Mouse (Mus musculus) adrenal gland, postnatal 25 days (tissue): ENCODE data around the gene Tmed10. TPM values are rescaled to one million over a fixed set of nuclear protein-coding genes. Genes with fewer than 3 reads are reported as not detected.
A peak's percentile ranks its signal among the peaks of the same experiment; 100 is the strongest.

Source experiments
- DNase-seq: peaks from one replicate; pipeline ENCODE4 v3.0.0; 2021; ENCODE audit warnings: mixed read lengths
- total RNA-seq: library from RNA; stranded (reverse); gene quantifications from 2 replicates; pipeline ENCODE4 v1.2.3, GENCODE M21; 2021

The Tmed10 gene
- total RNA-seq, 1 experiment from 2014 or later: 302 TPM

DNA sequence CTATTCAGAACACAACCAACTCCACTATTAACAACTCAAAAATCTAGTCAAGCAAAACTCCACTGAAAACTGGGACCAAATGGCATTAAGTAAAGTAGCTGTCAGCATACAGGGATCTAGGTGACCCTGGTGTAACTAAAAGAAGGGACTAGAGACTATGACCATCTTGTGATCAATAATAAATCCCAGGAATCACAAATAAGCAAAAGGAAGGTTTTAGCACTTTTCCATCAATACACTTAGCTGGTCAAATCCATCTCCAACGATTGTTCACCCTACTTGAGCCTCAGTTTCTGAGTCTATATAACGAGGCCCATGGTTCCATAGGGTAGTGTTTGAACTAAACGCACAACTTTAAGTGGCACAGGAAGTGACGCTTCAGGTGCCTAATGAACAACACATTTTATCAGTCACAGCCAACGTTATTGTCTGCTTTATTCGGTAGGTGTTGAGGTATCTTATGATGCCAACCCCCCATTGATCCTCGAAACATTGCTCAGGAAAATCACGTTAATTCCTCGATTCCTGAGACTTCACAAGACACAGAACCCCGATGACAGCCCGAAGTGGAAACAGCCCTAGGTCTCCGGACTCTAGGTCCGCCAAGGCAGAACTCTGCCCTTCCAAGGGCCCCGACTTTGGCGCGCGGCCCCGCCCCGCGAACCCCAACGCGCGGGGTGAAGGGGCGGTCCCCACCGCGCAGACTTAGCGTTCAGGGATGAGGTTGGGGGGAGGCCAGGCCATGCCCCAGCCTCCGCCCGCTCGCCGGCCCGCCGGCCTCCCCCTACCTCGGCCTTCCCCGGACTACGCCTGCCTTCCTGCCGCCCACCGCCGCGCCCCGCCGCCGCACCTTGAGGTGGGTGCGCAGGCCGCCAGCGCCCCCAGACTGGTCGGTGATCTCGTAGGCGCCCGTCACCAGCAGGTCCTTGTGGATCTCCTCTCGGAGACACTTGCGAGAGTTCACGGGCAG is 771 bp downstream of the Tmed10 start:
- DNase-seq: peak; percentile 80

DNA sequence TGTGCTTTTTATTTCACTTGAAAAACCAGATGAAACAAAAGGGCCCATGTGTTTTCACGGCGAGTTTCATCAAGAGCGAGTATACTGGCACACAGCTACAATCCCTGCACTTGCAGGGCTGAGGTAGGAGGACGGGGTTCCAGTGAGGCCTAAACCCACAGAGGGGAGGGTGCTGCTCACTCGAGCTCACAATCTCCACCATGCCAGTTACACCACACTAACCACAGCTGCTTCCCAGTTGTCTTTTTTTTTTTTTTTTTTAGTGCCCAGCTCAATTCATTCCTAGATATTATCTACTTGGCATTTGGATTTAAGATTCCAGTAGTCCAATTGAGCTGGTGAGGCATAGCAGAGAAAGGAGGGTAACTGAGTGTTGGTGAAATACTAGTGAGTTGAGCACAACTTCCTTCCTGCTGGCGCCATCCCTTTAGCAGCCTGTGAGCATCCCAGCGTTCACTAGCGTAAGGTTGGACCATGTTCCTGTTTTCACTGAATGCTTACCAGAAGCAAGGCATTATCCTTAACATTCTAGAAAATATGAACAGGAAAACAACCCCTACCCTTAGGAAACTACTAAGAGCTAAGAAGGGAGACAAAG is 2.5 kb downstream of the Tmed10 start:
- DNase-seq: no peak

DNA sequence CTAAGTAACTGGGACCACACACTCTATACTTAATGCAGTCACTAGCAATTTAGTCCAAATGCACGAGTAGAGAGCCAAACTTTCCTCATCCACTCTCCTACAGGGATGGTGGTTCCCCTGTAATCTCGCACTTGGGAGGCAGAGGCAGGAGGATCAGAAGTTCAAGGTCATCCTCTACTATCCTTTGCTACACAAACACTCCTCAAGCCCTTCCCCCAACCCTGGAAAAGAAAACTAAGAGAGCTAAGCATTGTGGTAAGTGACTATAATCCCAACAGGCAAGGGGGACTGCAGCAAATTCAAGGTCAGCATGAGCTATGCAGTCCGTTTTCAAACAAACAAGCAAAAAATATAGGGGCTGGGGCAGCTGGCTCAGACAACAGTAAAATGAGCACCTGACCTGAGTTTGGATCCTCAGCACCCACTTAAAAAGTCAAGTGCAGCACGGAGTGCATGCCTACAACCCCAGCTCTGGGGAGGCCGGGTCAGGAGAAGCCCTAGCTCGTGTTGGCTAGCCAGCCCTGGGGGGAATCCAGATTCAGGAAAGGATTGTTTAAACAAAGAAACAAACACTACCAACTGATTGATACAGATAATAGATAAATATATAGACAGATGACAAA is 6.1 kb downstream of the Tmed10 start:
- no peak for DNase-seq

DNA sequence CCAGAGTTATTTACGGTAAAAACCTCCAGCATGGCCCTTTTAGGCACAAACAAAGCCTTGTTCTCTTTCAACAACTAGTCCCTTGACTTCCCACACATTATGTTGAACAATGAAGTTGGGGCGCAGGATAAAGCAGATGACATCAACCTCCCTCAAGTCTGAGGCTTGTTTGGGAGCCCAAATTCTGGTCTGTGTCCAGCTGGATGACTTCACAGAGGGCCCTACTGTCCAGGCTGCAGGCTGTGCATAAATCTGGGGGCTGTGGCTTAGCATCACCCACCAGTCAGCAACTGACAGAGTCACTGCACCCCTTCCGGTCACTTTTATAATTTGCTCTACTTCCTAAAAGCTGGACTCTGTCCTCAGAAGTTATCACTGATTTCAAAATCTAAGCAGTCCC is 8.4 kb downstream of the Tmed10 start:
- no peak for DNase-seq

DNA sequence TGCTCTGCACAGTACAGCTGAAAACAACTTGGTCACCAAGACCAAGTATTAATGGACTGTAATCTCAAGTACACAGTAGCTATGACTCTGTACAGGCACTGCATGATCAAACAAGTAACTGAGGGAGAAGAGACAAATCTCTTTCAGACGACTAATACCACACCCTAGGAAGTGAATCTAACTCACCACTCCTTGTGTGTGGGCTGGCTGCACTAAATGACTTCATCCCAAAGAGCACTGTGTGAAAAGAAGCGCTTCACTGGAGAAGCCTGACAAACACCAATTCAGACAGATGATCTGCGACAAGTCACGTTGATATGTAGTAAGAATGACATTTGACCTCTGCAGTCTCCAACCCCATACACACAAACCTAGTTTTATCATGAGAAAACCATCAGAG is 12.1 kb downstream of the Tmed10 start:
- DNase-seq: no peak

DNA sequence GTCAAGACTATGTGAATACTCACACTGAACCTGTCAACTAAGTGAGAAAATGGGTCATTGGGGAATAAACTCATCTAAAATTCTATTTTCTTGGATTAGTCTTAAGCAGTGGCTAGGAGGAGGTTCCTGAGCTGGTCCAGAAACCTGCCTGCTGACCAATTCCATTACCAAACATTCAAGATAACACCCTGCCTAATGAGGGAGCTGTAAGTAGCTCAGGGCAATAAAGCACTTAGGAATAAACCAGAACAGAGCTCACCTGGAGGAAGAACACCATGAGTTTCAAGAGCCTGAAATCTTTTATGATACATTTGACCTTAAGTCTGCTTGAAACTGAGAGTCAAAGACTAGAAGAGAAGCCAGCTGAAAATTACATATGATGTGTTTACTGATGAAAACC is 13.1 kb downstream of the Tmed10 start:
- no peak for DNase-seq

DNA sequence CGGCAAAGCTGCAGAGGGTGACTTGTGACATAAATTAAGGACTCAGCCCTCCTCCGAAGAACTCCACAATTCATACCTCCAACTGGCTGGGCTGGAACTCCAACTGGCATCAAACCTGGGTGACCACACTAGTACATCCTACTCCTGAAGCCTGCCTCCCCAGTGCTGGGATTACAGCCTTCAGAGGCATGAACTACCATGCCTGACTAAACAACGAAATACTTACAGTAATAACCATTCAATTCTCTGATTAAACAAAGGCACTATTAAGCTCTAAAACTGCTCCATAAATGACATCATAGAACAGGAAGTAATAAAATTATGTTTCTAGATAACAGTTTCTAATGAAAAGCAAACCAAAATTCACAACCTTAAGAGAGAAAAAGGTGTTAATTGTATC is 13.5 kb downstream of the Tmed10 start:
- DNase-seq: no peak

DNA sequence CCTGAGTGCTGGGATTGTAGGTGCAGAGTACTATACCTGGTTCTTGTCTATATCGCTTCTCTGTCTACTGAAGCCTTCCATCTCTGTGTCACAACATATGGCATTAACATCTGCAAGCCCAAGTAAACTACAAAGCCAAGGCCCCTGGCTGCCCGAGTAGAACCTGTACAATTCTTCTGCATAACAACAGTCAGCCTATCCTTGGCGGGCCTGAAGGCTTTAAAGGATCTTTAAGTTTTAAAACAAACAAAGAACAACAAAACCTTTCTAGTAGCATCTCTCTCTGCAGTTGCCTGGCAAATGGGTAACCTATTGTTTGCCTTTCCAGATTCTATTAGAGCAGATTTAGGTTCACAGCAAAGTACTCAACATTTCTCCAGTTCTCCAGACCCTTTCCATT is 20.6 kb downstream of the Tmed10 start:
- DNase-seq: no peak

DNA sequence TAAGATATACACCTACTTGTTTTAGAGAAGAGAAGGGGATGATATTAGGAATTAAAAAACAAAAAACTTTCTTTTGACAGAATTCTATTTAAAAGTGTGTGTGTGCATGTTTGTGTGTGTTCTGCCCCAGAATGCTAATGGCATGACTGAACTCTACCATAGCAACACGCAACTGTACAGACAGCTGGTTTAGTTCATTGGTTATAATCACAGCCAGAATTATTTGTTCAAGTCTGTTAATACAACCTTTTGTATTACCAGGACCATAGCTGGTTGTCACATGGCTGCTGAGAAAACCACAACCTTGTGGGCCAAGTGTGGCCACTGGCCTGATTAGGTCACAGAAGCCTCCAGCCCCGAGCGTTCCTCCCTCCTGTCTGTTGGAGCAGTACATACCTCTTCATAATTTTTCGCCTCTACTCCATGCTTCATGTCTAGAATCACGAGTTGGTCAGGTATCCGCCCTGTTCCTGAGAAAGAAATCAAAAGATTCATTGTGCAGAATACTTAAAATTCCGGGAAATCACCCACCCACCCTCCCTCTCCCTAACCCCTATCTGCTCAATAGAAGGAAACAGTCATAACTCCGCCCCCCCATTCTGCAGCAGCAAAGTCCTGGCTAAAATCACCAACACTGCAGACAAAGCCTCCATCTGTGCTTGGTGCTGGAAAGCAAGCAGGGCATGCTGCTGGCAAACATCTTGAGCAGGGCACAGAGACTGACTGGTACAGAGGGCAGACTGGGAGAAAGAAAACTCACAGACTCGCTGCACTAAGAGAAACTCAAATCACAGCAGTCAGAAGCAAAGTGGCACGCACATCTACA is 24.0 kb downstream of the Tmed10 start:
- DNase-seq: no peak

DNA sequence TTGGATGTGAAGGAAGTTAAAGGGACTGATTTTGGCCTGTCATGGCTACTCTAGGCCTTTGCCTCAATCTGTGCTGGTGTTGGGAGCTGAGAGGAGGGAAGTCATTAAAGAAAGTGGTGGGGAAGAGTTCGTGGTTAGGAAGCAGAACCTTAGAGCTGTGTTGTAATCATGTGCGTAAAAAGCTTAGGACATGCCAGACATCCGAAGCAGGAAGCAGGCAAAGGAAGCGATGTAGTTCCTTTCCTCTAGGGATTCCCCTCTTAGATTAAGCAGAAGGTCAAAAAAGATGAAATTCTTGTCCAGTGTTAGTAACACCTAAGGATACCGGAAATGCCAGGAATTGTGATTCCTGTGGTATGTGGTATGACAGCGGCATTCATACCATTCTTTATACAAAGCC is 26.3 kb downstream of the Tmed10 start:
- no peak for DNase-seq

DNA sequence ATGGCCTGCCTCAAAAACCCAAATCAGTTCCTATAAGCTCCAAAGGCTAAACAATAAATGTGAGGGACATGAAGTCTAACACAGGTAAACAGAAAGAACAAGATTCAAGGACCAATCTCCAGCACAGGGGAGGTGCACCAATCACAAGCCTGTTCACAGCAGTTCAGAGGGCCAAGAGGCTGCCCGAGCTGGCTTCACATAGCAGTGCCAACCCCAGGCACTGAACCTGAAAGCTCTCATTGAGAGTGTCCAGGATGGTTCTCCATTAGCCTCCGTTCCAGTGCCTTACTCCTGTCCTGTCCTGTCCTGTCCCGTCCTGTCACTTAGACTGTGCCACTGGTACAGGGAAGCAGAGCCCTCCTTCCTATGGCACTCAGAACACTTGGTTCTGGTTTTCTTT is 27.5 kb downstream of the Tmed10 start:
- DNase-seq: no peak

DNA sequence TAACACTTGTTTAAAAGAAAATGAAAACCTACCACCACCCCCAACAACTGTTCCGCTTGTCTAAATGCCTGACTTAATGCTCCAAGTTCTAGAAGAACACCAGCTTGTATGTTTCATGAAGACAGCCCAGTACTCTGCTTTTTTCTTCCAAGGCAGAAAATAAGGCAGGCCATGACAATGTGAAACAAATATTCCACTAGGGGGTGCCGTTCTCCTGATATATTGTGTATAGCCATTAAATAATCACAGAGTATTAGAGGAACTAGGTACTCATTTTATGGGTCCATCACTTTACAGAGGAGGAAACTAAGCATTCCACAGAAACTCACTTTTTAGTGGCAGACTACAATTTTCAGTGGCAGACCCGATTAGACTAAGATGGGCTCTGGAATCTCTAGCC is 28.3 kb downstream of the Tmed10 start:
- DNase-seq: no peak

DNA sequence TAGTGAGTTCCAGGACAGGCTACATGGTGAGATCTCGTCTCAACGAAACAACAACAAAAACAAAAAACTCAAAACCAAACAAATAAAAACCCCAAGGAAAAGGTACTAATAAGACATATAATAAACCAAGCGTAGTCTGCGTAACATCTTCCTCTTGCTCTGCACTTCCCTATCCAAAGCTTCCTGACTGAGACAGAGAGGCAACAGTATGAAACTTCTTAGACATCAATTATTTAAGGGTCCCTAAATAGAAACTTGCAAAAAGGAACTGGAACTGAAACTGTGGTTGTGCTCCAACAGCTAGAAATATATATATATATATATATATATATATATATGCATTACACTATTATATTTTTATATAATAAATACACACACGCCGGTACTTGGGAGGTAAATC is 29.1 kb downstream of the Tmed10 start:
- DNase-seq: no peak

DNA sequence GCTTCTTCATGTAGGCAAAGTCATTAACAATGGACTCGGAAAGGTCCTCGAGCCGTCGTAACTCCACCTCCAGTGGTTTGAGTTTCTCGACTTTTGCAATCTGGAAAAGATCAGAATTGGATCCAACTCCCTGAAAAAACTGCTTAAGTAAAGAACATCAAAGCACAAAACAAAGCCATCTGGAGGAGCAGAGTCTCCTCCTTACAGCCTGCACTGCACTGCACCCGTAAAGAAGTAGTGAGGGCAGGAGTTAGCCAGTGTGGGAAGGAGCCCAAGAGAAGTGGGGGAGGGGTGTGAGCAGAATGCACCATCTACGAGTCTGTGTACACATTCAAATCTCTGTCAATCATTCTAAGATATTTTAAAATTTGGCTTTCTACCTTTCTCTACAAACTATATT is 30.4 kb downstream of the Tmed10 start:
- no peak for DNase-seq

DNA sequence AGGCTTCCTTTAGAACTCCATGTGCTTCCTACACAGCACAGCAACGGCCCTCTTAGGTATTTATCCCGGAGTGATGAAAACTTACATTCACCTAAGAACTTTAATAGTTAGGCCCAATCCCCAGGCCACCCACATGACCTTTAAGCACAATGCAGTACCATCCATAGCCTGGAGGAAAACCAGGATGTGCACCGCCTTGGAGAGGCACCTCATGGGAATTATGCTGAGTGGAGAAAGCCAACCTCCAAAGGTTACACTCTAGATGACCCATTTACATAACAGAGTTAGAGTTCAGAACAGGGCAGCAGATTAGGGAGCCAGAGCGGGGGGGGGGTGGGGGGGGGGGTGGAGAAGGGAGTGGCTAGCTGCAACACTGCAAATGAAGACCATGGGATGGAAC is 32.3 kb downstream of the Tmed10 start:
- no peak for DNase-seq

DNA sequence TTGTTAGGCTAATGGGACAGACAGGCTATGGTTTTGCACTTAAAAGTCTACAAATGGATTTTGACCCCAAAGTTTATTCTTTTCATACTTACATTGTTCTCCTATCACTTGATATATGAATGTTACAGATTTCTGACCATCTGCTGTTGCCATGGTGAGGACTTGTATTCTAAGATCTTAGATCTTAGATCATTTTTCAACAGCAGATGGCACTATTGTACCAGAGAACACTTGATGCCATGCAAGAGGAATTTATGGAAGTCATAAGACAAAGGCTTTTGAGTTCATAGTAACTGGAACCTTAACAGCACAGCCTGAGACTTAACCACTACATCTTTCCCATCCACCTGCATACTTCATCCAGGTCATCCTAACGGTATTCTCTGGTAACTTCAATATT is 33.5 kb downstream of the Tmed10 start:
- DNase-seq: no peak

DNA sequence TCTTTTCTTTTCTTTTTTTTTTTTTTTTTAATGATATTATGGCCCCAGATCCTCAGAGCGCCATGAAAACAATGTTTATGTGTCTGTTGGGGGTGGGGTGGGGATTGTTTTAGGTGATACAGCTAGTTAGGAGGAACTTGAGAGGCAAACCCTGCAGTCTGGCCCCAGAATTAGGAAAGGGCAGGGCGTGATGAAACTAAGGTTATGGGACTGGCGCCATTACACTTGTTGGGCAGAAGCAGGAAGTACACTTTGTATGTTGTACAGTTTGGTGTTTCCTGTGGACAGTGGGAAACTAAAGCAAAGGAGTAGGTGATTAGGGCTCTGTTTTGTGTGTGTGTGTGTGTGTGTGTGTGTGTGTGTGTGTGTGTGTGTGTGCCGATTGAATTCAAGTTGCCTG is 34.7 kb downstream of the Tmed10 start:
- no peak for DNase-seq

DNA sequence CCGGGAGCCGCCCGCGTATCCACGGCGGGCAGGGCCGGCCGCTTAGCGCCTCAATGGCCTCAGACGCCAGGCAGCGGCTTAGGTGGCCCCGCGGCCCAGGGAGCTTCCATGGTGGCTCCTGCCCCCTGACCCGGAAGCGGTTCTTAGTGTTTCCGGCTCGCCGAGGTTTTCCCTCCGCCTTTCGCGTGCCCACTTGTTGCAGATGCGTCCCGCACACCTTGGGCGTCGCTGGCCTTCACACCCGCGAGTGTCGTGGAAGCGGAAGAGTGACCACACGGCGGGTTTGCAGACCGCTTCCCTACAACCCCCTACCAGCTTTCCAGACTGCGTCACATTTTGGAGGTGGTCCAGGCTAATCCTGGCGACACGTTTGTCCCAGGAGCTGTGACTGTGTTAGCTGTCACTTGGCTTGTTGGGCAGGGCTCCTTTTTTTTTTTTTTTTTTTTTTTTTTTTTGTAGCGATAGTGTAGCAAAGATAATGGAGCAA is 35.4 kb downstream of the Tmed10 start, which contains the start of gene Nek9:
Gene Nek9, minus strand, starts transcription at position 120 of the 487 bp plus-strand sequence.
- DNase-seq: peak; percentile 95

DNA sequence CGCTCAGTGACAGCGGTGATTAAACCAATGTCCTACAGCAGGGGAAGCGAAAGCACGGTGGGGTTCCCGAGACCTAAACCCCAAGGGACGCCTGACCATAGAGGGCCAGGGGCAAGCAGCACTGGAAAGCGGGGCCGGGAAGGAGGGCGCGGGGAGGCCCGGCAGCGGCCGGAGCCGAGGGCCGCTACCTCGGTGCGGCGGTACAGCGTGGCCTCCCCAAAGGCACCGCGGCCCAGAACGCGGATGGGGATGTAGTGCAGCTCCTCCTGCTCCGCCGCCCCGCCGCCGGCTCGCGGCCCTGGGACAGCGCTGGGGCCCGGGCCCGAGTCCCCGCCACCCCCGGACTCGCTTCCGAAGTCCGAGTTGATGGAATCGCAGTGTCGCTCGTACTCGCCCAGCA is 35.8 kb downstream of the Tmed10 start:
- peak; percentile 54 for DNase-seq

DNA sequence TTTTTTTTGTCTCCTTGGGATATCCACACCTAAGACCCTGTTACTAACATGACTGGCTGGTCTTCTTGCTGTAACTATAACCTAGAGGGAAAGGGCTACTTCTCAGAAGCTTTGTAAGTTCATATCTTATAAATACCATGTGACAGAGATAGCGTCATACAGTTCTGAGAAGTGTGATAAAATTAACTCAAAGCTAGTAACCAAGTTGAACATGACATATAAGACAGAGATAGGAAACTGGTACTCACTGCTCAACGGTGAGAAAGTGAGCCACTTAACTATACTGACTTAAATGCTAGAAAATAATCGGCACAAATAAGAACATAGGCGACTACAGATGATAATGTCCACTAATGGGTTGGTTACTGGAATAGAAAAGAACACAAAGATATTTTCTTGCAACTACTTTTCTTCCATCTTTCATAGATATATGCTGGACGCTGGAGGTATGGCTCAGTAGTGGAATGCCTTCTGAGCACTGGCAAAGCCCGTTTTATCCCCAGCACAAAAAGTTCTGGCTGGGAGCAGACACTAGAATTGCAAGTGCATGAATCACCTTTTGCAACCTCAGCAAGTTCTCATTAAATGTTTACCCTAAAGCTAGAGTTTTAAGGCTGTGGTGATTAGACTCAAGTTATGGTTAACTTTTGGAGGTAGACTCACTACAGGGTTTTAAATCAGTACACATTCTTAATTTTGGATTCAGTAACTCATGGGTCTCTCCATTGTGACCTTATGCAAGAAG is 36.9 kb downstream of the Tmed10 start:
- DNase-seq: no peak

DNA sequence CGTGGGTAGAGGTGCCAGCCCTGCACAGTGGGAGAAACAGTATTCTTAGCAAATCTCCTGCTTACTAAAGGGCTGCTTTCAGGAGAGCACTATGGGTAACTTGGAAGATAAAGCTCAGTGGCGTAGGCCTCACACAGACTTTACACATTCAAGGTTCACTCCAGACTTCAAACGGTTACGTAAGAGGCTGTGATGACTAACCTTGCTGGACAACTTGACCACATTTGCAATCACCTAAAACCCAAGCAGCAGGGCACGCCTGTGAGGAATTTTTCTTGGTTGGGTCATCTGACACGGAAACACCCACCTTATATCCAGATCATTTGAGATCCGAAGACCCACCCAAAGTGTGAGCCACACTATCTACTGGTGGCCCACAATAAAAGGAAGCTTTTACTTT is 44.5 kb downstream of the Tmed10 start:
- no peak for DNase-seq

DNA sequence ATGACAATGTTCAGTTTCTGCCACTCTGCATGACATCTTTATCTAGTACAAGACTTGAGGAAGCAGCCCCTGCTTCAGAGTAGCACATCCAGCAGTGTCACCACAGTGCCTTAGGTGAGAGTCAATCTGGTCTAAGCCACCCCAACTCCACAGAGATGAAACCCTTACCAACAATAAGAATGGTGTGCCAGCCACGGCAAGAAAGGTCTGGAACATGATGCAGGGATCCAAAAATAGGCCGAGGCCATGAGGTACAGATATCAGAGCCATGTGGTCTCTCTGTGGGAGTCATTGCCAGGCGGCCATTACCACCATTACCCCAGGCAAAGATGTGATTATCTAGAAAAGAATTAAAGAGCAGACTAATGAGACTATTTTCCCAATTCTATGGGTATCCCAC is 66.0 kb downstream of the Tmed10 start:
- no peak for DNase-seq
